Mouse (Mus musculus) intestine, postnatal 0 days (tissue): Measurements from ENCODE around the gene Rpl9-ps1. TPM values are rescaled to one million over a fixed set of nuclear protein-coding genes. Genes with fewer than 3 reads are reported as not detected.
A peak's percentile ranks its signal among the peaks of the same experiment; 100 is the strongest.

ENCODE experiments used
- ATAC-seq: fragments of 200-750 bp; cut with Nextera tagmentation; 2 replicates; pipeline ENCODE4 v1.8.0; 2017; ENCODE audit warnings: mild to moderate bottlenecking, moderate TSS enrichment, moderate library complexity
- H3K27ac ChIP-seq: fragments of 300-500 bp; sonication (generic); 2 replicates; pipeline ENCODE4 v1.5.1; 2014; ENCODE audit warnings: mild to moderate bottlenecking, low read depth, low read length, moderate library complexity
- H3K27me3 ChIP-seq: fragments of 300-500 bp; sonication (generic); replicated peaks from 2 replicates; pipeline ENCODE4 v1.6.1; 2014; ENCODE audit warnings: low read length, mixed read lengths; ENCODE audit not compliant: control insufficient read depth, insufficient read depth
- H3K36me3 ChIP-seq: fragments of 300-500 bp; sonication (generic); 2 replicates; pipeline ENCODE4 v1.6.1; 2014; ENCODE audit warnings: mild to moderate bottlenecking, moderate library complexity; ENCODE audit not compliant: control insufficient read depth, insufficient read depth
- H3K4me1 ChIP-seq: fragments of 300-500 bp; sonication (generic); replicated peaks from 2 replicates; pipeline ENCODE4 v1.6.1; 2014; ENCODE audit warnings: antibody characterized with exemption, low read length, mixed read lengths; ENCODE audit not compliant: control insufficient read depth, insufficient read depth
- H3K4me2 ChIP-seq: fragments of 300-500 bp; sonication (generic); replicated peaks from 2 replicates; pipeline ENCODE4 v1.6.1; 2014; ENCODE audit warnings: low read depth, mild to moderate bottlenecking, moderate library complexity
- H3K4me3 ChIP-seq: fragments of 300-500 bp; sonication (generic); 2 replicates; pipeline ENCODE4 v1.5.1; 2014; ENCODE audit warnings: low read depth, low read length
- H3K9ac ChIP-seq: fragments of 300-500 bp; sonication (generic); 2 replicates; pipeline ENCODE4 v1.6.1; 2014; ENCODE audit warnings: mild to moderate bottlenecking, low read depth, low read length
- H3K9me3 ChIP-seq: fragments of 300-500 bp; sonication (generic); 2 replicates; pipeline ENCODE4 v1.6.1; 2016; ENCODE audit warnings: mixed run types; ENCODE audit not compliant: control insufficient read depth
- CTCF ChIP-seq: sonication (generic); IDR thresholded peaks from 2 replicates; pipeline ENCODE4 v1.5.1; 2016; ENCODE audit warnings: low read depth, mild to moderate bottlenecking, control low read depth, antibody characterized with exemption, moderate library complexity
- WGBS: fragments of 180-500 bp; shearing (Covaris S2); extraction: QIAGEN DNeasy Blood & Tissue Kit; methylation state at CpG from one replicate; pipeline ENCODE4 v1.1.7; 2014; 5-methylcytosine and 5-hydroxymethylcytosine counted together
- polyA plus RNA-seq: library from polyadenylated mRNA; unstranded; fragments of >200 nt; fragmentation: Nextera tagmentation; extraction: Ambion mirVana; gene quantifications from 2 replicates; pipeline ENCODE4 v1.2.1, GENCODE M21; 2015

The Rpl9-ps1 gene
- not detected in 2 replicates for polyA plus RNA-seq

DNA sequence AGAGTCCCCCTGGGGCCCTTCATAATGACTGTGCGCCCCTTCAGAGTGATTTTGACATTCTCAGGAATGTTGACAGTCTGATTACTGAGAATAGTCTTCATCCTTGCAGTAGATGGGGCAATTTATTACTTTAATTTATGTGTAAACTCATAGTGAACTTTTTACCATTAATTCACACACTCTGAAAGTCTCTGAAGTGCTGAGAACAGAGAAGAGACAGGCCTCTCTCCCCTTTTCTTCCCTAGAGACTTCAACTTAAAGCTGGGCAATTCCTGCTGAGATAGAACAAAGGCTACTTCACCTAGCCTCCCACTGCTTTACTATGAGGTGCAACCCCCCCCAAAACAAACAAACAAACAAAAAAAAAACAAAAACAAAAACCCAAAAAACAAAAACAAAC is at the start of gene Rpl9-ps1:
TSS of gene Rpl9-ps1 (minus strand) at position 101 of the 400 bp plus-strand sequence.
- Histone ChIP-seq H3K27me3 (no peaks in the 10 kb centered on the region), H3K9me3 (0 out of 2 replicates have a peak, but pooled peaks cover 8% of the 10 kb centered on the region), H3K4me1 (no peaks in the 10 kb centered on the region), H3K36me3 (no peaks in the 10 kb centered on the region), H3K9ac (no peak within 1 kb of the TSS), H3K4me2 (no peak within 1 kb of the TSS), H3K4me3 (no peak within 1 kb of the TSS), H3K27ac (no peak within 1 kb of the TSS)
- TF ChIP-seq CTCF: no peak
- WGBS: 91% methylated on average over 1 of the region's 1 CpGs
- ATAC-seq: no peak

DNA sequence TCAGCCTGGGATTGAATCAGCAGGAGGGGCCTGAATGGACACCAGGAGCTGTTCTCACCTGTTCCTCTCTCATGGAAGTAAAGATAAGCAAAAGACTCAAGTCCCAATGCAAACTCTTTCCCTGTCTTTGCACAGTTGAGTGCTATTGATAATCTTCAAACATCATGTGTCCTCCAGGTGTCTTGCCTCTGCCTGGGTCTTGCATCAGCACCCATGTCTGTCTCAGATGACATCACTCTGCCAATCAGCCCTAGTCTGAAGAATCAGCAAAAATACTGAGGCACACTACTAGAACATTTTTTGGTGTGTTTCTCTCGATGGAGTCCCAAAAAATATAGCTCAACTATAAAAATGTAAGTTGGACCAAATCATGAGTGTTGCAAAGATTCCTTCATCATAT is 46.6 kb upstream of the Rpl9-ps1 start:
- no peak for TF ChIP-seq CTCF
- no peaks in the 10 kb centered on the region for H3K4me1 ChIP-seq
- H3K27me3 ChIP-seq: no peaks in the 10 kb centered on the region
- WGBS: 74% methylated on average over 1 of the region's 1 CpGs
- no peak overlapping the region for H3K4me3 ChIP-seq
- H3K9me3 ChIP-seq: no peaks in the 10 kb centered on the region
- no peak overlapping the region for H3K4me2 ChIP-seq
- ATAC-seq: peak; percentile 53; the same call in 1 of the 2 replicates
- H3K9ac ChIP-seq: no peak overlapping the region
- no peaks in the 10 kb centered on the region for H3K36me3 ChIP-seq
- H3K27ac ChIP-seq: no peak overlapping the region

DNA sequence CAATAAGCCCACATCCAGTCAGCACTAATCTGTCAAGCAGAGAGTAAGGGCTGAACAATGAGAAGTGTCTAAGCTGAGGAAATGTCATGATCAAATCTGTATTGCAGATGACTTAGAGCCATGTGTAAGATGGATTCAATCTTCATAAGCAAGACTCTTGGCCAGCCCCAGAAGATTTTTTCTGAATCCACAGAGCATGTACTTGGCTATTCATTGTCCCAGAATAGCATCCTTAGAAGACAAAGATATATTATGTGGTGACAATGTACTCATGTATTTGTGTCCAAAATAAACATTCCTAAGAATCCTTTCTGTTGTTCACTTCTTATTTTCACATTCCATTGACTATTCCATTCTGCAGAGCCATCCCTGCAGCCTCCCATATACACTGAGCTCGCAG is 44.5 kb upstream of the Rpl9-ps1 start:
- Histone ChIP-seq H3K9ac (no peak overlapping the region), H3K27ac (no peak overlapping the region), H3K27me3 (no peaks in the 10 kb centered on the region), H3K9me3 (no peaks in the 10 kb centered on the region), H3K4me2 (no peak overlapping the region), H3K4me3 (no peak overlapping the region), H3K4me1 (no peaks in the 10 kb centered on the region), H3K36me3 (no peaks in the 10 kb centered on the region)
- no peak for TF ChIP-seq CTCF
- WGBS: 68% methylated on average over 1 of the region's 1 CpGs
- ATAC-seq: no peak

DNA sequence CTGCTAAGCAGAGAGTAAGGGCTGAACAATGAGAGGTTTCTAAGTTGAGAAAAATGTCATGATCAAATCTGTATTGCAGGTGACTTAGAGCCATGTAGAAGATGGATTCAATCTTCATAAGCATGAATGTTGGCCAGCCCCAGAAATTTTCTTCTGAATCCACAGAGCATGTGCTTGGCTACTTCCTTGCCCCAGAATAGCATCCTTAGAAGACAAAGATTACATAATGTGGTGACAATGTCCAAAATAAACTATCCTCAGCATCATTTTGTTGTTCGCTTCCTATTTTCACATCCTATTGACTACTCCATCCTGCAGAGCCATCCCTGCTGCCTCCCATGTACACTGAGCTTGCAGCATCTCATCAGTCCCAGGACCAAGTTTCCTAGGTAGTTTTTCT is 30.2 kb upstream of the Rpl9-ps1 start:
- WGBS: 97% methylated on average over 1 of the region's 1 CpGs
- TF ChIP-seq CTCF: no peak

DNA sequence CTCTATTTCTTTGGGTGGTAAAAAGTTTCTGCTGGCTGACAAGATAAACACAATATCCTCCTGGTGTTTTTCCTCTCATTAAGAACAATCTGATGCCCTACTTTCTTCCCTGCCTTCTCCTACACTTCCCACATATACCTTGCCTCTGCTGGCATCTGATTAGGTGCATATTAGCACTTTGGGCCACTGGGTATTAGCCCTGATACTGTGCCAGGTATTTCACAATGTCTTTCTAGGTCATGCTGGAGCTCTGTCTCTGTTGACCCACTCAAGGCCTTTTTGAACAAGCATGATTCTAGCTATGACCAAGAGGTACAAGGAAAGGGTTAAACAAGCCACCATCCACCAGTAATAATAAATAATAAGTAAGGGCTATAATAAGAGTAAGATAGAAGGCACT is 26.3 kb upstream of the Rpl9-ps1 start:
- Histone ChIP-seq H3K4me3 (no peak overlapping the region), H3K9me3 (no peaks in the 10 kb centered on the region), H3K9ac (no peak overlapping the region), H3K27me3 (no peaks in the 10 kb centered on the region), H3K27ac (no peak overlapping the region), H3K36me3 (no peaks in the 10 kb centered on the region), H3K4me2 (no peak overlapping the region), H3K4me1 (no peaks in the 10 kb centered on the region)
- no peak for TF ChIP-seq CTCF
- no peak for ATAC-seq

More for the DNA sequence above, 30.2 kb upstream of the Rpl9-ps1 start:
- Histone ChIP-seq H3K27ac (no peak overlapping the region), H3K4me1 (no peaks in the 10 kb centered on the region), H3K27me3 (no peaks in the 10 kb centered on the region), H3K4me2 (no peak overlapping the region), H3K4me3 (no peak overlapping the region), H3K9me3 (no peaks in the 10 kb centered on the region), H3K9ac (no peak overlapping the region), H3K36me3 (no peaks in the 10 kb centered on the region)
- ATAC-seq: no peak

DNA sequence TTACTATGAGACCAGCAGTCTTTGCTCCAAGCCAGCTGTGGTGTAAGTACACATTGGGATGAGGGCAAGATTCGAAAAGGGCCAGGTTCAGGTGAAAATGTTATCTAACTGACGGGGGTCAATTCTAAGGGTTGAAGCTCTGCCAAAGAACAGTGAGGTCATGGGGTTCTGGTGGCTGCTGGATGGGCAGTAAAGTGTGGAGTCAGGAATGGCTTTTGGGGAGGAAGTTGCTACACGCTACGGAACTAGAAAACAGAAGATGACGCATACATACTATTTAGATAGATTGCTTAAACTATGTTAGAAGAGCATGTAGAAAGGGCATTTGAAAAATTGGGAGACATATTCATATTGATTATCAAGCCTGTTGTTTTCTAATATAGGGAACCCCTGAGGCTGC is 18.1 kb upstream of the Rpl9-ps1 start:
- H3K4me1 ChIP-seq: no peaks in the 10 kb centered on the region
- TF ChIP-seq CTCF: no peak
- no peaks in the 10 kb centered on the region for H3K36me3 ChIP-seq
- H3K4me2 ChIP-seq: no peak overlapping the region
- 58% methylated on average over 5 of the region's 5 CpGs for WGBS
- H3K4me3 ChIP-seq: no peak overlapping the region
- no peaks in the 10 kb centered on the region for H3K9me3 ChIP-seq
- no peak overlapping the region for H3K27ac ChIP-seq
- no peak overlapping the region for H3K9ac ChIP-seq
- H3K27me3 ChIP-seq: no peaks in the 10 kb centered on the region
- no peak for ATAC-seq

DNA sequence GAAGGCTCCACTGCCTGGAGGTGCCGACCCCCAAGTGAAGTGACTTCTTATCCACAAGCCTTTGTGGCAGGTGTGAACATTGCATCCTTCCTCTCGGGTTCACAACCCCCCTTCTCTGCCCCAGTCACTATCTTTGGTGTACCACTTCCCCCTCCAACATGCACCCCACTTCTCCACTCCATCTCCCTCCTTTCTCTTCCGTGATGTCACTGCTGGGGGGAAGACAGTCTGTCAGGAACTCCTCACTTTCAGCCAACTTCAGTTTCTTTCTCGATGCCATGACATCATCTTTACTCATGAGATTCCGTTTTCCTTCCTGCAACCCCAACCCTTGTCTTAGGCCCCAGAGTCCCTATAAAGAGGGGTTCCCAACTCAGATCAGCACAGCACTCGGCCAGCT is 16.8 kb upstream of the Rpl9-ps1 start, which contains the start of gene Ccl4:
TSS of gene Ccl4 (plus strand) at position 381 of the 400 bp plus-strand sequence.
- no peaks in the 10 kb centered on the region for H3K4me1 ChIP-seq
- TF ChIP-seq CTCF: no peak
- 68% methylated on average over 6 of the region's 6 CpGs for WGBS
- H3K4me3 ChIP-seq: no peak within 1 kb of the TSS
- H3K4me2 ChIP-seq: no peak within 1 kb of the TSS
- no peaks in the 10 kb centered on the region for H3K27me3 ChIP-seq
- ATAC-seq: no peak
- no peak within 1 kb of the TSS for H3K27ac ChIP-seq
- no peaks in the 10 kb centered on the region for H3K36me3 ChIP-seq
- H3K9me3 ChIP-seq: no peaks in the 10 kb centered on the region
- no peak within 1 kb of the TSS for H3K9ac ChIP-seq
